Mouse (Mus musculus): ENCODE data around the gene Nfkbia. TPM values are rescaled to one million over a fixed set of nuclear protein-coding genes. Genes with fewer than 3 reads are reported as not detected.

The Nfkbia gene
- polyA plus RNA-seq, 1 experiment from 2014 or later: 43.1 TPM

GRCm38 (mm10) chr12:55507332-55507935, 15.0 kb upstream of the Nfkbia start:
- 90% methylated on average over 17 of the region's 17 CpGs for WGBS

GRCm38 (mm10) chr12:55506029-55506330, 13.5 kb upstream of the Nfkbia start:
- no peaks in the 10 kb centered on the region for H3K36me3 ChIP-seq (ENCODE audit: control insufficient read depth, insufficient read depth, low read length)
- H3K4me1 ChIP-seq (ENCODE audit: control insufficient read depth, insufficient read depth, low read length): no peaks in the 10 kb centered on the region
- no peaks in the 10 kb centered on the region for H3K27me3 ChIP-seq (ENCODE audit: control insufficient read depth, insufficient read depth, low read length)
- under 1% methylated on average over 6 of the region's 6 CpGs for WGBS
- H3K4me3 ChIP-seq (ENCODE audit: low read depth, low read length): no peak overlapping the region
- H3K9me3 ChIP-seq (ENCODE audit: control insufficient read depth, low read length): no peaks in the 10 kb centered on the region
- no peak overlapping the region for H3K9ac ChIP-seq (ENCODE audit: low read length)
- H3K4me2 ChIP-seq: no peak overlapping the region
- no peak overlapping the region for H3K27ac ChIP-seq (ENCODE audit: low read depth, low read length)
- no peak for ATAC-seq (ENCODE audit: low FRiP score)
- DNase-seq (ENCODE audit: low spot score, missing footprints): peak; percentile 100

More at GRCm38 (mm10) chr12:55507332-55507935, 15.0 kb upstream of the Nfkbia start:
- no peak overlapping the region for H3K27ac ChIP-seq (ENCODE audit: low read depth, low read length)
- no peaks in the 10 kb centered on the region for H3K4me1 ChIP-seq (ENCODE audit: control insufficient read depth, insufficient read depth, low read length)
- ATAC-seq (ENCODE audit: low FRiP score) (no peak), DNase-seq (ENCODE audit: low spot score, missing footprints) (no peak)
- H3K9me3 ChIP-seq (ENCODE audit: control insufficient read depth, low read length): no peaks in the 10 kb centered on the region
- no peaks in the 10 kb centered on the region for H3K27me3 ChIP-seq (ENCODE audit: control insufficient read depth, insufficient read depth, low read length)
- no peak overlapping the region for H3K4me2 ChIP-seq
- H3K4me3 ChIP-seq (ENCODE audit: low read depth, low read length): no peak overlapping the region
- no peak overlapping the region for H3K9ac ChIP-seq (ENCODE audit: low read length)
- no peaks in the 10 kb centered on the region for H3K36me3 ChIP-seq (ENCODE audit: control insufficient read depth, insufficient read depth, low read length)

GRCm38 (mm10) chr12:55505314-55506028, 13.0 kb upstream of the Nfkbia start:
- Histone ChIP-seq H3K9ac (ENCODE audit: low read length) (no peak overlapping the region), H3K4me1 (ENCODE audit: control insufficient read depth, insufficient read depth, low read length) (no peaks in the 10 kb centered on the region), H3K4me2 (no peak overlapping the region), H3K27me3 (ENCODE audit: control insufficient read depth, insufficient read depth, low read length) (no peaks in the 10 kb centered on the region), H3K9me3 (ENCODE audit: control insufficient read depth, low read length) (no peaks in the 10 kb centered on the region), H3K27ac (ENCODE audit: low read depth, low read length) (no peak overlapping the region), H3K4me3 (ENCODE audit: low read depth, low read length) (no peak overlapping the region), H3K36me3 (ENCODE audit: control insufficient read depth, insufficient read depth, low read length) (no peaks in the 10 kb centered on the region)
- ATAC-seq (ENCODE audit: low FRiP score): no peak; the same call in 1 of the 2 replicates
- 62% methylated on average over 7 of the region's 7 CpGs for WGBS
- DNase-seq (ENCODE audit: low spot score, missing footprints): no peak

- H3K27me3 ChIP-seq (ENCODE audit: control insufficient read depth, insufficient read depth, low read length): no peaks in the 10 kb centered on the region
- 0 out of 2 replicates have a peak overlapping the region, but pooled peaks have one; percentile 13 for H3K9ac ChIP-seq (ENCODE audit: low read length)
- H3K4me3 ChIP-seq (ENCODE audit: low read depth, low read length): no peak overlapping the region
- no peak overlapping the region for H3K4me2 ChIP-seq
- ATAC-seq (ENCODE audit: low FRiP score) (peak; percentile 82; the same call in 1 of the 2 replicates), DNase-seq (ENCODE audit: low spot score, missing footprints) (peak; percentile 99)
- 2% methylated on average over 10 of the region's 10 CpGs for WGBS
- H3K9me3 ChIP-seq (ENCODE audit: control insufficient read depth, low read length): no peaks in the 10 kb centered on the region
- H3K36me3 ChIP-seq (ENCODE audit: control insufficient read depth, insufficient read depth, low read length): no peaks in the 10 kb centered on the region
- no peaks in the 10 kb centered on the region for H3K4me1 ChIP-seq (ENCODE audit: control insufficient read depth, insufficient read depth, low read length)
- H3K27ac ChIP-seq (ENCODE audit: low read depth, low read length): no peak overlapping the region
Measured at GRCm38 (mm10) chr12:55499031-55499430, 6.6 kb upstream of the Nfkbia start.

GRCm38 (mm10) chr12:55497737-55498136, 5.3 kb upstream of the Nfkbia start:
- no peak overlapping the region for H3K9ac ChIP-seq (ENCODE audit: low read length)
- peaks cover 6% of the 10 kb centered on the region for H3K4me1 ChIP-seq (ENCODE audit: control insufficient read depth, insufficient read depth, low read length)
- no peak for DNase-seq (ENCODE audit: low spot score, missing footprints)
- no peak for ATAC-seq (ENCODE audit: low FRiP score)
- H3K4me2 ChIP-seq: no peak overlapping the region
- no peak overlapping the region for H3K4me3 ChIP-seq (ENCODE audit: low read depth, low read length)
- no peaks in the 10 kb centered on the region for H3K36me3 ChIP-seq (ENCODE audit: control insufficient read depth, insufficient read depth, low read length)
- WGBS: 57% methylated on average over 8 of the region's 8 CpGs
- no peaks in the 10 kb centered on the region for H3K9me3 ChIP-seq (ENCODE audit: control insufficient read depth, low read length)
- no peaks in the 10 kb centered on the region for H3K27me3 ChIP-seq (ENCODE audit: control insufficient read depth, insufficient read depth, low read length)
- no peak overlapping the region for H3K27ac ChIP-seq (ENCODE audit: low read depth, low read length)

GRCm38 (mm10) chr12:55495902-55496605, 3.6 kb upstream of the Nfkbia start:
- H3K36me3 ChIP-seq (ENCODE audit: control insufficient read depth, insufficient read depth, low read length): no peaks in the 10 kb centered on the region
- H3K4me1 ChIP-seq (ENCODE audit: control insufficient read depth, insufficient read depth, low read length): peaks cover 12% of the 10 kb centered on the region
- ATAC-seq (ENCODE audit: low FRiP score): no peak
- H3K9ac ChIP-seq (ENCODE audit: low read length): no peak overlapping the region
- H3K9me3 ChIP-seq (ENCODE audit: control insufficient read depth, low read length): no peaks in the 10 kb centered on the region
- H3K27me3 ChIP-seq (ENCODE audit: control insufficient read depth, insufficient read depth, low read length): no peaks in the 10 kb centered on the region
- H3K27ac ChIP-seq (ENCODE audit: low read depth, low read length): no peak overlapping the region
- H3K4me2 ChIP-seq: no peak overlapping the region
- no peak for DNase-seq (ENCODE audit: low spot score, missing footprints)
- 67% methylated on average over 5 of the region's 5 CpGs for WGBS
- no peak overlapping the region for H3K4me3 ChIP-seq (ENCODE audit: low read depth, low read length)

GRCm38 (mm10) chr12:55495114-55495901, 2.9 kb upstream of the Nfkbia start:
- Histone ChIP-seq H3K27ac (ENCODE audit: low read depth, low read length) (no peak overlapping the region), H3K27me3 (ENCODE audit: control insufficient read depth, insufficient read depth, low read length) (no peaks in the 10 kb centered on the region), H3K4me3 (ENCODE audit: low read depth, low read length) (no peak overlapping the region), H3K9me3 (ENCODE audit: control insufficient read depth, low read length) (no peaks in the 10 kb centered on the region), H3K9ac (ENCODE audit: low read length) (no peak overlapping the region), H3K36me3 (ENCODE audit: control insufficient read depth, insufficient read depth, low read length) (peaks cover 2% of the 10 kb centered on the region), H3K4me1 (ENCODE audit: control insufficient read depth, insufficient read depth, low read length) (peaks cover 14% of the 10 kb centered on the region), H3K4me2 (no peak overlapping the region)
- 38% methylated on average over 9 of the region's 9 CpGs for WGBS
- ATAC-seq (ENCODE audit: low FRiP score) (no peak), DNase-seq (ENCODE audit: low spot score, missing footprints) (peak; percentile 92)

- Histone ChIP-seq H3K27ac (ENCODE audit: low read depth, low read length) (no peak overlapping the region), H3K4me1 (ENCODE audit: control insufficient read depth, insufficient read depth, low read length) (peaks cover 14% of the 10 kb centered on the region), H3K9me3 (ENCODE audit: control insufficient read depth, low read length) (no peaks in the 10 kb centered on the region), H3K9ac (ENCODE audit: low read length) (no peak overlapping the region), H3K27me3 (ENCODE audit: control insufficient read depth, insufficient read depth, low read length) (no peaks in the 10 kb centered on the region), H3K4me2 (peak overlapping the region; percentile 86), H3K4me3 (ENCODE audit: low read depth, low read length) (no peak overlapping the region), H3K36me3 (ENCODE audit: control insufficient read depth, insufficient read depth, low read length) (peaks cover 7% of the 10 kb centered on the region)
- WGBS: 38% methylated on average over 8 of the region's 8 CpGs
- no peak for ATAC-seq (ENCODE audit: low FRiP score)
- DNase-seq (ENCODE audit: low spot score, missing footprints): no peak
Measured at GRCm38 (mm10) chr12:55493381-55493780, 934 bp upstream of the Nfkbia start.
